Mouse (Mus musculus): ENCODE results near the gene Klhl8. TPM values are rescaled to one million over a fixed set of nuclear protein-coding genes. Genes with fewer than 3 reads are reported as not detected.

Klhl8 gene
- polyA plus RNA-seq (2015; fragmentation: Nextera tagmentation; extraction: Ambion mirVana) = 12.3 and 14.5 TPM in 2 replicates

GRCm38 (mm10) chr5:103910748-103911409 lies at the start of gene Klhl8:
Gene Klhl8, minus strand, starts transcription at chr5:103911259.

Other genes with a start within 250 kb of the Klhl8 start
- 7.8 and 9.0 TPM in 2 replicates for gene Aff1, start 218.9 kb downstream of the Klhl8 start, polyA plus RNA-seq (2015; fragmentation: Nextera tagmentation; extraction: Ambion mirVana)
- gene Hsd17b13, start 66.2 kb upstream of the Klhl8 start, polyA plus RNA-seq (2015; fragmentation: Nextera tagmentation; extraction: Ambion mirVana) = 10.0 and 12.4 TPM in 2 replicates
- gene Hsd17b11, start 110.7 kb upstream of the Klhl8 start, polyA plus RNA-seq (2015; fragmentation: Nextera tagmentation; extraction: Ambion mirVana) = 11.8 and 12.5 TPM in 2 replicates
- gene Nudt9, start 135.0 kb upstream of the Klhl8 start, polyA plus RNA-seq (2015; fragmentation: Nextera tagmentation; extraction: Ambion mirVana) = 54.7 and 81.3 TPM in 2 replicates
- gene Gm17660, start 166.3 kb upstream of the Klhl8 start, polyA plus RNA-seq (2015; fragmentation: Nextera tagmentation; extraction: Ambion mirVana) = not detected in 2 replicates
- 69.5 and 70.5 TPM in 2 replicates for gene Sparcl1, start 202.5 kb upstream of the Klhl8 start, polyA plus RNA-seq (2015; fragmentation: Nextera tagmentation; extraction: Ambion mirVana)

Data from adrenal gland, postnatal 0 days (tissue).